Mouse (Mus musculus): ENCODE measurements around the gene Rras.

Gene Rras

DNA sequence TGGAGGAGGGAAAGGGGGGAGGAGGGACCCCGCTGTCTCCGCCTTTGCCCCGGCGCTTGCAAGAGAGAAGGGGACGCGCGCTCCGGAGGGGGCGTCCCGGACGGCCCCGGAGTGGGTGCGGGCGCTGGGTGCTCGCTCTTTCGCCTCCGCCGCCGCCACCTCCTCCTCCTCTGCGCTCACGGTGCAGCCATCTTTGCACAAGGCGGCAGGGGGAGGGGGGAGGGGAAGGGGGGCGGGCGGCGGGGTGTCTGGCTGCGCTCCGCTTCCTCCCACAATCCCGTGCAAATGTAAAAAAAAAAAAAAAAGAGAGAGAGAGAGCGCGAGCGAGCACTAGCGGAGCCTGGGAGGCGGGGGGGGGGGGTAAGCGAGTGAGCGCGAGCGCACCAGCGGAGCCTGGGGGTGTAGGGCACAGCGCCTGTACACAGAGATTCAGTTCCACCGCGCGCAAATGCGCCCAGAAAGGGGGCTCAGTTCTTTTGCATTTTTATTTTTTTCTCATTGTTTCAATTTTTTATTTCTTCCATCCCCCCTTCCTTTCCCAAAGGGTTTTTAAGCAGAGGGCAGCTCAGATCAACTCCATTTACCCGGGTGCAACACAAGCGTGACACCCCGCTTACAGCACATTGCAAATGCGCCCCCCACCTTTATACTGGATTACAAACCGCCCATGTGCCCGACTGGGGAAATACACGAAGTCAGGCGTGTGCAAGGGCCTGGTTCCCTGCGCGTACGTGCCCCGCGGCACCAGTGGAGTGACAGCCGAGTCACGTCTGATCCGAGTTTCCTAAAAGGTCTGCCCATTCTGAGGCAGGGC is 35.6 kb downstream of the Rras start:
- DNase-seq (ENCODE audit: low spot score), result peak; percentile 82

GRCm38 (mm10) chr7:45053931-45054510 is 36.3 kb downstream of the Rras start:
- peak; percentile 93 for DNase-seq (ENCODE audit: low spot score)

DNA sequence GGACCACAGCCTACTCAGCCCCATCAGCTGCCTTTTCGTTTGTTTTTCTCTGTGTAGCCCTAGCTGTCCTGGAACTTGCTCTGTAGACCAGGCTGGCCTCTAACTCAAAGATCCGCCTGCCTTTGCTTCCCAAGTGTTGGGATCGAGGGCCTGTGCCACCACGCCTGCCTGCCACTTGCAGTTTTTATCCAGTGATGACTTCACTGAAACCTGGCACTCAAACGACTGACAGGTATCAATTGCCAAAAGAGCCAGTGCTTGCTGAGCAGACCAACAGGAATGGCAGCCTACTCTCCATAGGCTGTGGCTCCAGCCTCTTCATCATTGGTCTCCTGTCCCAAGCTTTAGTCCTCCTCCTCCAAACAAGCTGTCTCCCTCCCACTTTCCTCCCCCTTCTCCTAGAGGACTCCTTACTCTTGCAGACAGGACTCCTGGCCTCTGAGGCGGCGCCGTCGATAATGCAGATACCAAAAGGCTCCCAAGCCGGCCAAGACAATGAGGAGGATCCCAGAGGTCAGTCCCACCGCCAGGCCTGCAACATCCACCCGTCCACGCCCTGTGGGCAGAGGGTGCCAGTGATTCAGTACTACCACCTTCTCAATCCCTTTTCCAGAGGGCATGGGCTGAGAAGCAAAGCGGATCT is 38.7 kb downstream of the Rras start:
- peak; percentile 66 for DNase-seq (ENCODE audit: low spot score)

GRCm38 (mm10) chr7:45056972-45057348 is 39.2 kb downstream of the Rras start:
- DNase-seq (ENCODE audit: low spot score), result no peak

- no peak for DNase-seq (ENCODE audit: low spot score)
These were observed 41.1 kb downstream of the Rras start for GRCm38 (mm10) chr7:45058607-45059571.

DNA sequence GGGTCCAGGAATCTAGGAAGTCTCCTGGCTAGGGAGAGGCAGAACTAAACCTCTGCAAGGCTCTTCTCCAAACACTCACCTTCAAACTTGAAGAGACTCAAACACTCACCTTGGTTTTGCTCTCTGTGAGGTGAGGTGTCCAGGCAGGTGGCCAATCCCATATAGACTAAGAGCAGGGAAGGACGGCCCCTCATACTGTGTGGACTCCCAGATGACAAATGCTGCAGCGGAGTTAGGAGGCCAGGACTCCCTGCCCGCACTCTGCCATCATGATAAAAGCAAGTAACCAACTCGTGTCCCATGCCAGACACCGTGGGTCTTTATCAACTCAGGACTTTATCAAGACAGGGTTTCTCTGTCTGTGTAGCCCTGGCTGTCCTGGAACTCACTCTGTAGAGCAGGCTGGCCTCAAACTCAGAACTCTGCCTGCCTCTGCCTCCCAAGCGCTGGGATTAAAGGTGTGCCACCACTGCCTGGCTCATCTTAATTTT is 42.9 kb downstream of the Rras start:
- DNase-seq (ENCODE audit: low spot score), result no peak

DNA sequence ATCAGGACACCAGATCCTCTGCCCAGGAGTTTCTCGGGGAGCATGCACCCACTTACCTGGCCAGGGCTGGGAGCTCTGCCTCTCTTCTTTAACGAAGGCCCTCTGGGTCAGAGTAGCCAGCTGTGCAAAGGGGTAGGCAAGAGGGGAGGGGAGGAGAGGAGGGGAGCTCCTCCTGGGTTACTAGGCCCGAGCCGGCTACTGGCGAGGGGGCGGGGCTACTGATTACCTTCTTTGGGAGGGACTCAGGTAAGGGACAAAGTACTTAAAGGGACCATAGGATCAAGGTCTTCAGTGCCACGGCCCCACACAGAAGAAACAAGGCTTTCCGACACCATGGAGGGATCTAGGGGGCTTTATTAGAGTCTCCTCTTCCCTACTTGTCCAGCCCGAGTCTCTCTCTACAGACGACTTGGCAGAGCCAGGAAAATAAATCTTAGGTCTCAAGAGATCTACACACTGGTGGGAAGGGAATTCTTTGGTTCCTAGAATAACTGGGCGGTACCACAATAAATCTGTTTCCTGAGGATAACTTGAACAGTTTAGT is 43.8 kb downstream of the Rras start:
- DNase-seq (ENCODE audit: low spot score), result peak; percentile 67

DNA sequence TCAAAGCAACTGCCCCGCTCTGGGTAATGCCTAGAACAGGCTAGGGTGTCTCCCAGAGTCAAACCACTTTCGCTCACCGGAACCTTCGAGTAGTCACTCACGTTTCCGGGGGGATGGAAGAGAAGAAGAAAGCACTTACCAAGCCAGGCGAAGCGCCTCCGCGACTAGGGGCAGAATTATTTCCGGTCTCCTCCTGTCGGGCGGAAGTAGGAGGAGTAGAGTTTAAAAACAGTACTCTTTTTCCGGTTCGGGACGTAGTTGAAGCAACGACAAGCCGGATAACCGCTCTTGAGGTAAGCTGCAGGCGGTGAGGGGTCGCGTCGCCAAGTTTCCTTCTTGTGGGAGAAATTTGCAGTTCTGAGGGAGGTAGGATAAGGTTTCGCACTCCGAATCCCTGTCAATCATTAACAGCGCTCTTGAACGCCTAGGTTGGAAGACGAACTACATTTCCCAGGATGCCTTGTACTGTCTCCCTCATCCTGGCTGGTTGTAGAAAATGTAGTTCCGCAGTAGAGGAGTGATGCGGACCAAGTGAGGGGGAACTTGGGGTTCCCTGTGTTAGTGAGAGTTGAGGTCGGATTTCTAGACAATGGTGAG is 44.6 kb downstream of the Rras start, which contains the start of the genes Nosip and Prrg2:
Gene Nosip (plus strand): TSS at position 191 of the 597 bp plus-strand sequence.
Gene Prrg2 (minus strand): TSS at position 439 of the 597 bp plus-strand sequence.
- peak; percentile 91 for DNase-seq (ENCODE audit: low spot score)

- DNase-seq (ENCODE audit: low spot score), result no peak
These were observed 49.6 kb downstream of the Rras start for GRCm38 (mm10) chr7:45067190-45067999.

DNA sequence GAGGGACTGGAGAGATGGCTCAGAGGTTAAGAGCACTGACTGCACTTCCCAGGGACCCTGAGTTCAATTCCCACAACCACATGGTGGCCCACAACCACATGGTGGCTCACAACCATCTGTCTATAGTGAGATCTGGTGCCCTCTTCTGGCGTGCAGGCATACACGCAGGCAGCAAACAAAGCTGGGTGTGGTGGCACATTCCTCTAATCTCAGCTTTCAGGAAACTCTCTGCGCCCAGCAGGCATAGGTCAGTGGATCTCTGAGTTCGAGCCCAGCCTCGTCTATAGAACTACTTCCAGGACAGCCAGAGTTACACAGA is 50.2 kb downstream of the Rras start:
- DNase-seq (ENCODE audit: low spot score), result peak; percentile 72

DNA sequence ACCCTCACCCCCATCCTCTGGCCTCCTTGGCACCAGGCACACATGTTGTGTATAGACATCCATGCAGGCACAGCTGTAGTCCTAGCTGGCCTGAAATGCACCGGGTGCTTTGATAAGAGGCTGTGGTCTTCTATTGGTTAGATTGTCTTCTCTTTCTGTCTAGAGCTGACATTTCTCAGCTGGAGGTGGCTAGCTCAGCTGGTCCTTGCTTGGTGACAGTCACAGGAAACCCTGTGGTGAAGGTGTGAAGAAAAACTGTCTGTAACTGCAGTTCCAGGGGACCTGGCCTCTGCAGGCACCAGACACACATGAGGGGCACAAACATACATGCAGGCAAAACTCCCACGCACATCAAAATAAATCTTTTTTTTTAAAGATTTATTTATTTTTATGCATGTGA is 51.9 kb downstream of the Rras start:
- DNase-seq (ENCODE audit: low spot score), result no peak

All from testis, postnatal 10 days (tissue).